Mouse (Mus musculus) adrenal gland, adult 2 months (tissue): Measurements from ENCODE around the gene Fbln2. TPM values are rescaled to one million over a fixed set of nuclear protein-coding genes. Genes with fewer than 3 reads are reported as not detected.

Experiments used
- polyA plus RNA-seq: library from polyadenylated mRNA; depleted of rRNA; stranded (reverse); fragments of >200 nt; gene quantifications from 2 replicates; pipeline ENCODE4 v1.2.3, GENCODE M21; 2012; rRNA removed
- total RNA-seq, 2 experiments: library from RNA; stranded (reverse); gene quantifications; 2 replicates each; pipeline ENCODE4 v1.2.3; 2021

The Fbln2 gene
- total and polyA plus RNA-seq, 3 experiments = 9.7 to 22.7 (median 17.9) TPM

Other genes starting within 250 kb of the Fbln2 start
- 100 to 1,000 TPM; 101 to 123 TPM for gene Iqsec1, start 223.8 kb upstream of the Fbln2 start, total RNA-seq
- 168 and 171 TPM in 2 replicates for gene Iqsec1, start 223.8 kb upstream of the Fbln2 start, polyA plus RNA-seq
- gene Nup210, start 95.6 kb upstream of the Fbln2 start, total RNA-seq = 1 to 10 TPM; 4.1 to 4.5 TPM
- 6.3 and 6.7 TPM in 2 replicates for gene Nup210, start 95.6 kb upstream of the Fbln2 start, polyA plus RNA-seq
- 10 to 100 TPM in 1 of 2 experiments, 1 to 10 TPM in 1; 6.9 to 14.6 TPM for gene Hdac11, start 55.8 kb upstream of the Fbln2 start, total RNA-seq
- 8.1 and 11.8 TPM in 2 replicates for gene Hdac11, start 55.8 kb upstream of the Fbln2 start, polyA plus RNA-seq
- gene Wnt7a, start 198.9 kb downstream of the Fbln2 start, total RNA-seq = not detected
- gene Wnt7a, start 198.9 kb downstream of the Fbln2 start, polyA plus RNA-seq = not detected in 2 replicates